Mouse (Mus musculus) kidney, embryonic 14.5 days (tissue): ENCODE measurements around the gene Adarb1. TPM values are rescaled to one million over a fixed set of nuclear protein-coding genes. Genes with fewer than 3 reads are reported as not detected.

Source experiments
- ATAC-seq: fragments of 200-750 bp; cut with Nextera tagmentation; 2 replicates; pipeline ENCODE4 v1.8.0; 2017; ENCODE audit warnings: moderate number of reproducible peaks, mild to moderate bottlenecking, moderate TSS enrichment, moderate library complexity; ENCODE audit not compliant: low FRiP score, low TSS enrichment
- H3K27ac ChIP-seq: fragments of 300-500 bp; sonication (generic); 2 replicates; pipeline ENCODE4 v1.5.1; 2014; ENCODE audit warnings: low read depth, mild to moderate bottlenecking, low read length, moderate library complexity, mixed read lengths
- H3K27me3 ChIP-seq: fragments of 300-500 bp; sonication (generic); 2 replicates; pipeline ENCODE4 v1.6.1; 2014; ENCODE audit warnings: mild to moderate bottlenecking, low read length; ENCODE audit not compliant: control insufficient read depth, insufficient read depth
- H3K36me3 ChIP-seq: fragments of 300-500 bp; sonication (generic); 2 replicates; pipeline ENCODE4 v1.6.1; 2014; ENCODE audit warnings: low read length, mixed read lengths; ENCODE audit not compliant: control insufficient read depth, insufficient read depth
- H3K4me1 ChIP-seq: fragments of 300-500 bp; sonication (generic); 2 replicates; pipeline ENCODE4 v1.6.1; 2014; ENCODE audit warnings: low read length, mixed read lengths; ENCODE audit not compliant: control insufficient read depth, insufficient read depth
- H3K4me2 ChIP-seq: fragments of 300-500 bp; sonication (generic); replicated peaks from 2 replicates; pipeline ENCODE4 v1.6.1; 2014; ENCODE audit warnings: low read depth, mild to moderate bottlenecking, low read length
- H3K4me3 ChIP-seq: fragments of 300-500 bp; sonication (generic); 2 replicates; pipeline ENCODE4 v1.5.1; 2014; ENCODE audit warnings: mild to moderate bottlenecking, low read length
- H3K9ac ChIP-seq: fragments of 300-500 bp; sonication (generic); 2 replicates; pipeline ENCODE4 v1.6.1; 2014; ENCODE audit warnings: low read depth, mild to moderate bottlenecking, low read length, moderate library complexity
- H3K9me3 ChIP-seq: fragments of 300-500 bp; sonication (generic); 2 replicates; pipeline ENCODE4 v1.6.1; 2016; ENCODE audit warnings: low read length; ENCODE audit not compliant: control insufficient read depth
- WGBS: fragments of 180-500 bp; shearing (Covaris S2); extraction: QIAGEN DNeasy Blood & Tissue Kit; methylation state at CpG from one replicate; pipeline ENCODE4 v1.1.7; 2014; 5-methylcytosine and 5-hydroxymethylcytosine counted together
- polyA plus RNA-seq: library from polyadenylated mRNA; unstranded; fragments of >200 nt; fragmentation: Nextera tagmentation; extraction: Ambion mirVana; gene quantifications from 2 replicates; pipeline ENCODE4 v1.2.1, GENCODE M21; 2014

Gene Adarb1
- polyA plus RNA-seq, 1 experiment from 2014 or later, result 7.3 TPM

DNA sequence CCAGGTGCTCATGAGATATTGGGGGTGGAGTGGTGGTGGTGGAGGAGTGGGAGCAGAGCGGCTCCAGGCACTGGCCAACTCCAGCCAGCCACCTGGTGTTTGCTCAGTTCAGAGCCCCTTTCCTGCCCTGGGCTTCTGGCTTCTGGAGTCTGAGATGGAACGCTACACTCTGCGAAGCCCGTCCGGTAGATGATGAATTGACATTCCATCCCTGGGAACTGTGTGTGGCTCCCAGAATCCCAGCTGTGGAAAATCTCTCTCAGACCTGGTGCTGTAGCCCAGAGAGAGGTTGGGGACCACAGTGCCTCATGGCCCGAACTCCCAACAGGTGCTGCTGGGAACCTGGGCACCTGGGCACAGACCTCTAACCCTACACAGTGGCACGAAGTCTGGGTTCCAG lies 170.4 kb downstream of the Adarb1 start:
- WGBS, result 46% methylated on average over 7 of the region's 7 CpGs
- no peak overlapping the region for H3K27ac ChIP-seq
- ATAC-seq, result 0 out of 2 replicates have a peak, but pooled peaks have one; percentile 13

DNA sequence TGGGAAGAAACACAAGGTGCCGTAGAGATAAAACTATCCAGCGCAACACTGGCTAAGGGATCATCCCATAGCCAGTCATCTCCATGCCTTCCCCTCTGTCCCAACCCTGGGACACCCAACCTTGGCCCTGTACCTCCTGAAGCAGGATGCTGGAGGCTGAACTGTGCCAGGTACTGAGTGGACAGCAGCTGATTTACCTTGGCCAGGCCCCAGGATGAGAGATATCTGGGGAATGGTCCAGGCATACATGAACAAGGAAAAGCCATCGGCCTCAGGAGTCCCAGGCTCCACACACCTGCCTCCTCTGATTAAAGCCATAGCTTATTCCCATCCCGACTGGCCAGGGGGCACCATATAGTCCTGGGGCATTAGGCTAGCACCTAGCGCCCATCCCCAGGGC lies 171.0 kb downstream of the Adarb1 start:
- no peak for ATAC-seq
- H3K27ac ChIP-seq, result no peak overlapping the region
- WGBS, result 86% methylated on average over 5 of the region's 5 CpGs
- no peak overlapping the region for H3K4me3 ChIP-seq
- no peaks in the 10 kb centered on the region for H3K9me3 ChIP-seq
- no peaks in the 10 kb centered on the region for H3K36me3 ChIP-seq
- H3K27me3 ChIP-seq, result no peaks in the 10 kb centered on the region
- peaks cover 17% of the 10 kb centered on the region for H3K4me1 ChIP-seq
- no peak overlapping the region for H3K9ac ChIP-seq
- H3K4me2 ChIP-seq, result no peak overlapping the region

More for the DNA sequence above, 170.4 kb downstream of the Adarb1 start:
- no peaks in the 10 kb centered on the region for H3K36me3 ChIP-seq
- no peak overlapping the region for H3K4me2 ChIP-seq
- H3K9me3 ChIP-seq, result no peaks in the 10 kb centered on the region
- no peak overlapping the region for H3K9ac ChIP-seq
- H3K27me3 ChIP-seq, result no peaks in the 10 kb centered on the region
- peaks cover 23% of the 10 kb centered on the region for H3K4me1 ChIP-seq
- no peak overlapping the region for H3K4me3 ChIP-seq

DNA sequence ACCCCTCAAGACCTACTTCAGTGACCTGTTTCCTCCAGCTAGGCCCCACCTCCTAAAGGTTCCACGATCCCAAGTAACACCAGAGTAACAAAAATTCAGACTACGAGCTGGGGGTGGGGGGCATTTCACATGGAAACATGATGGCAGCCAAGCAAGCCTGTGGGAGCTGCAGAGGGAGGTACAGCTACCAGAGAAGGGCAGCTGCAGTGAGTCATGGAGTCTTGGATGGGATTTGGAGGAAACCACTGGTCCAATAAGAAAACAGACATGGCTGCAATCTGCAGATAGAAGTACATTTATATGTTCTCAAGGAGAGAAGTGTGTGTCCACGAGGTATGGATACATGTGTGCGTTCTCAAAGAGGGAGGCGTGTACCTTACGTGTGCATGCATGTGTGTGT lies 173.3 kb downstream of the Adarb1 start:
- no peak for ATAC-seq
- 89% methylated on average over 6 of the region's 6 CpGs for WGBS
- Histone ChIP-seq H3K4me1 (peaks cover 11% of the 10 kb centered on the region), H3K27ac (no peak overlapping the region), H3K4me3 (no peak overlapping the region), H3K9ac (no peak overlapping the region), H3K4me2 (no peak overlapping the region), H3K36me3 (no peaks in the 10 kb centered on the region), H3K9me3 (no peaks in the 10 kb centered on the region), H3K27me3 (no peaks in the 10 kb centered on the region)

DNA sequence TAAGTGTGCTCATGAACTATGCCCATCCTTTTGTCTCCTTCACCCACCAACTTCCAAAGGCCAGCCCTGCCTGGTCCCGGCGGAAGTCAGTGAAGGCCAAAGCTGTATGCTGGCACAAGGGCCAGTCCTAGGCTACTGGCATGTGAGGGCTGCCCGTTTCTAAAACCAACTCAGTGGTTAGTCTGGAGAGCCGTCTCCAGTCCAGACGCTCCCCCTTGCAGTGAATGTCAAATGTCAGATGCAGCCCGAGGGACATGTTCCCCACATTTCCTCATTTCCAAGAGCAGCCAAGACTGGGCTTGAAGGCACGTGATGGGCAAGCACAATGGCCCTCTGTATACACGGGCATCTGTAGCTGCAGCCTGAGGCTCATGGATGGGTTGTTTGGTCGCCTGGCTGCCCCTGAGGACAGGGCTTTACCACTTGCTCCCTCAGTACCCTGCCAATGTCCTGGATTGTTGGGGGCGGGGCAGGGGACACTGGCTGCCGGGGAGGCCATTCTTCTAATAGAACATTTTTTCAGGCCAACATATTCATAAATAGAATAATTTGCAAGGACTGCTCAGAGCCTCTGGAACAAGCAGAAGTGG lies 174.4 kb downstream of the Adarb1 start:
- H3K27ac ChIP-seq, result no peak overlapping the region
- no peak overlapping the region for H3K4me2 ChIP-seq
- no peak overlapping the region for H3K4me3 ChIP-seq
- H3K9ac ChIP-seq, result no peak overlapping the region
- no peaks in the 10 kb centered on the region for H3K9me3 ChIP-seq
- peaks cover 11% of the 10 kb centered on the region for H3K4me1 ChIP-seq
- no peaks in the 10 kb centered on the region for H3K27me3 ChIP-seq
- no peaks in the 10 kb centered on the region for H3K36me3 ChIP-seq
- ATAC-seq, result no peak
- WGBS, result 77% methylated on average over 11 of the region's 11 CpGs

DNA sequence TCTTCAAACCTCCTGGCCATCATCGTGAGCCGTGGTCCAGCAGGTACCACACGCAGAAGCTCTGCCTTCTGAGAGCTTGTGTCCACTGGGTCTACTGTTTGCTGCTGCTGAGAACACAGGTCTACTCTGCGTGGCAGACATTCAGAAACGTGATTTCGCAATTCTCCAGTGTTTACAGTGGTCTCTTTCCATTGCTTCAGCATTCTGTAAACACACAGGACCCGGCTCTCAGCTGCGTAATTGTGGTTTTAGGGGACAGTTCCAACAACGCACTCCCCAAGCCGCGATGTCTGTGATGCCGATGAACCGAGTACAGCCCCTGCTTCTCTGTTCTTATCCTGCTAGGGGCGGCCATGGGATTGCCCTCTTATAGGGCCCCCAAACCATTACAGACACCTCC lies 175.2 kb downstream of the Adarb1 start:
- Histone ChIP-seq H3K27me3 (no peaks in the 10 kb centered on the region), H3K4me3 (no peak overlapping the region), H3K9ac (no peak overlapping the region), H3K4me1 (peaks cover 8% of the 10 kb centered on the region), H3K4me2 (no peak overlapping the region), H3K9me3 (no peaks in the 10 kb centered on the region), H3K27ac (no peak overlapping the region), H3K36me3 (no peaks in the 10 kb centered on the region)
- 85% methylated on average over 14 of the region's 14 CpGs for WGBS
- no peak for ATAC-seq

DNA sequence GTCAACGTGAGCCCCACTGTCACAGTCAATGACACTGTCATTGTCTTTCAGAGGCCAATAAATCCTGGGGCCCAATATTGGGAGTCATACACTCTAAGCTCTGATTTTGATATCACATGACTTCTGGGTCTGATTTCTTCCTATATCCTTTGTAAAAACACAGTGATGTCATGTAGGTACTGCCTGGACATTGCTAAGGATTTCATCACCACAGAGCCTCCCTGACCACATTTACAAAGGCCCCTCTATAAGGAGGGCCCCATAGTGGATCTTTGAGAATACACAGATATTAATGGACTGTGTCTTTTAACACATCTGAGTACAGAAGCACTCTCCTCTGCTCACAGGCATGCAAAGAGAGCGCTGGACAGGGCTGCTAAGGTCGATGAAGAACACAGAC lies 175.7 kb downstream of the Adarb1 start:
- 83% methylated on average over 3 of the region's 3 CpGs for WGBS
- ATAC-seq, result no peak
- Histone ChIP-seq H3K9me3 (no peaks in the 10 kb centered on the region), H3K4me1 (peaks cover 3% of the 10 kb centered on the region; the same call in 1 of the 2 replicates), H3K4me2 (no peak overlapping the region), H3K9ac (no peak overlapping the region), H3K4me3 (no peak overlapping the region), H3K36me3 (no peaks in the 10 kb centered on the region), H3K27ac (no peak overlapping the region), H3K27me3 (no peaks in the 10 kb centered on the region)

DNA sequence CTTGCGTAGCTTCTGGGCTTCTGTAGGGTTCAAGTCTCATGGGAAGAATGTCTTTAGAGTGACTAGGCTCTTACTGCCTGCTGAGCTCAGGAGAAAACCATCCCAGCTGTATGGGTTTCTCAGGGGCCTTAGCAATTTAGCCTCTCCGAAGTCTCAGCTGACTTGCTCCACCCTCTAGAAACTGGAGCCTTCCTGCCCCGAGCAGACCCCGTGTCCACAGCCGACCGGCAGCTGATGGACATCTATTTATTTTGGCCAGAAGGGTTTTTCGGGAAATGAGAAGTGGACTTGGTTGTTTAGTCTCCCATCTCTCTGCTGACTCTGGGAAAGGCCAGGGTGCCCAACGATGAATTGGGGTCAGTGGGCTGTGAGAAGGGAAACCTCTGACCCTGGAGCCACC lies 177.3 kb downstream of the Adarb1 start:
- no peak overlapping the region for H3K4me2 ChIP-seq
- H3K9ac ChIP-seq, result no peak overlapping the region
- ATAC-seq, result peak; percentile 78
- no peak overlapping the region for H3K4me3 ChIP-seq
- H3K36me3 ChIP-seq, result no peaks in the 10 kb centered on the region
- WGBS, result 25% methylated on average over 8 of the region's 8 CpGs
- H3K27me3 ChIP-seq, result no peaks in the 10 kb centered on the region
- no peaks in the 10 kb centered on the region for H3K9me3 ChIP-seq
- H3K27ac ChIP-seq, result 0 out of 2 replicates have a peak overlapping the region, but pooled peaks have one; percentile 37
- 0 out of 2 replicates have a peak, but pooled peaks cover 3% of the 10 kb centered on the region for H3K4me1 ChIP-seq

Other genes starting within 250 kb of the Adarb1 start
- gene Pofut2, start 159.1 kb downstream of the Adarb1 start, polyA plus RNA-seq, result 96.3 and 112 TPM in 2 replicates
- 28.8 and 36.5 TPM in 2 replicates for gene Fam207a, start 97.5 kb upstream of the Adarb1 start, polyA plus RNA-seq
- 1.1 and 1.3 TPM in 2 replicates for gene Itgb2, start 112.0 kb upstream of the Adarb1 start, polyA plus RNA-seq
- gene Pttg1ip, start 163.4 kb upstream of the Adarb1 start, polyA plus RNA-seq, result 104 and 144 TPM in 2 replicates
- gene Sumo3, start 187.8 kb upstream of the Adarb1 start, polyA plus RNA-seq, result 253 and 294 TPM in 2 replicates
- 1.2 and 1.8 TPM in 2 replicates for gene Gm49325, start 187.9 kb upstream of the Adarb1 start, polyA plus RNA-seq
- gene Ube2g2, start 204.0 kb upstream of the Adarb1 start, polyA plus RNA-seq, result 41.3 and 51.8 TPM in 2 replicates